Mouse (Mus musculus): Measurements from ENCODE around the gene Olfr1150-ps1. TPM values are rescaled to one million over a fixed set of nuclear protein-coding genes. Genes with fewer than 3 reads are reported as not detected.

Gene Olfr1150-ps1
- polyA plus RNA-seq (2012; rRNA removed), result not detected in 2 replicates

DNA sequence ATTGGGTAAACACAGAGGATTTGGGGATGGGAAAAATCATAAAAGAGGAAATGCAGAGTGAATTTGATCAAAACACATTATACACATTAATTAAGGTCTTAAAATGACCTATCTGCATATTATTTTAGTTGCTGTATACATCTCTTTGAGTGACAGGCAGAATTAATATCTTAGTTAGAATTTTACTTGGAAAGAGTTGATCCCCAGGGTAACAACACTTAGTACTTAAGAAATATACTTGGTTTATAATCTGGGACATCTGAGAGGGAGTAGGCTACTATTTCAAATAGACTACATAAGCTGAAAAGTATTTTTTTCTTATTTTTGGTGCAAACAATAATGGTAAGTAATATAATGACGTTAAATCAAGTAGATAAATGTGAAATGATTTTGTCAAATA is at the start of gene Olfr1150-ps1:
Gene Olfr1150-ps1 (plus strand): TSS at position 301 of the 400 bp plus-strand sequence.

GRCm38 (mm10) chr2:87800292-87800691 is 43.5 kb upstream of the Olfr1150-ps1 start, which contains the start of gene Olfr1143:
Olfr1143 (plus strand) TSS chr2:87800592.

DNA sequence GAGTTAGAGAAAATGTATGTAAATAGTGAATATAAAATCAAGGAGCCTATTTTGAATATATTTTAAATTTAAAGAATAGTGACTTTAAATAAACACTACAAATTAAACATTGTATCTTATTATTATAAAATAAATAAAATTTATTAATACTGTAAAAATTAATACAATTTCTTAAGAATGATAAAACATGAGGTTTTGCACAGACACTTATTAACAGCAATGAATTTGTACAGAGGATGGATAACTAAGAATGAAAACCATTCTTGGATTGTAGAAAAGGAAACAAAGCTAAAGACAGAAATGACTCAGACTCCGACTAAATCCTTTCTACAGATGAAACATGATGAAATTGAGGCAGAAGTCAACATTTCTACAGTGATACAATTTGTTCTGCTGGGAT is 34.3 kb upstream of the Olfr1150-ps1 start, which contains the start of gene Olfr1145:
Gene Olfr1145 (plus strand): TSS at position 301 of the 400 bp plus-strand sequence.

DNA sequence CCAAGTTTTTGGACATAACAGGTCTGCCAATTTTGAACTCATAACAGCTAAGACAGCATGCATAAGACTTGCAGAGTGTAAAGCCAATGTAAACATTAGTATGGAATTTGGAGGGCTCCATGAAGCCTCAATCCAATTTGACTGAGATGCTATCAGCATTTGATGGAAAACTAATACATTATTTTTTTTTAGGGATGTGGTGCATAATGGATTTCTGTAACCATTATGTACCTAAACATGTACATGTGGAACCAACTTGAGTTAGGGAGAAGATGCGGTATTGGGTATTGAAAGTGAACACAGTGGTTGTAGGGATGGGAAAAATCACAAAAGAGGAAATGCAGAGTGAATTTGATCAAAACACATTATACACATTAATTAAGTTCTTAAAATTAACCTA is 13.6 kb upstream of the Olfr1150-ps1 start, which contains the start of gene Olfr1148:
Gene Olfr1148 (plus strand): TSS at position 301 of the 400 bp plus-strand sequence.

DNA sequence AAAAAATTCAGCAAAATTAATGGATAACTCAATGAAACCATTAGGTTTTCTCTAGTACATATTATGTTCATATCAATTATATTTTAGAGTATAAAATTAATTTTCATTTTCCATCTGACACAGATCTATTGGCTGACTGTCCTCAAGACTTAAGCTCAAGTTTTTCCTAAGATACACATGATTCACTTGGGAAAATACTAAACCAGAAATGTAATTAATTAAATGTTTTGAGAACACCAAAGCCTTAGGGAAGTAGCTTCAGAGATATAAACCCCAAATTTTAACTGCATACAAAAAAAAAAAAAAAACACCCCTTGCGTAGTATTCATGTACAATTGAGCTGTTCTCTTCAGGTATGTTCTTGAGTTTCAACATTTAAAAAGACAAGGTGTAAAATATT is 11.8 kb downstream of the Olfr1150-ps1 start, which contains the start of gene Olfr1151:
Gene Olfr1151 (plus strand): TSS at position 301 of the 400 bp plus-strand sequence.

GRCm38 (mm10) chr2:87866192-87866591 is 22.4 kb downstream of the Olfr1150-ps1 start, which contains the start of gene Olfr1152:
Olfr1152 (plus strand) TSS chr2:87866492.

GRCm38 (mm10) chr2:87894662-87895061 is 50.9 kb downstream of the Olfr1150-ps1 start, which contains the start of gene Olfr1153:
Olfr1153 (plus strand) TSS chr2:87894962.

Other genes starting within 250 kb of the Olfr1150-ps1 start
- gene Olfr1130, start 237.8 kb upstream of the Olfr1150-ps1 start, polyA plus RNA-seq (2012; rRNA removed), result not detected in 2 replicates
- gene Olfr1131, start 216.9 kb upstream of the Olfr1150-ps1 start, polyA plus RNA-seq (2012; rRNA removed), result not detected in 2 replicates
- not detected in 2 replicates for gene Olfr1132, start 206.5 kb upstream of the Olfr1150-ps1 start, polyA plus RNA-seq (2012; rRNA removed)
- gene Olfr1133, start 196.6 kb upstream of the Olfr1150-ps1 start, polyA plus RNA-seq (2012; rRNA removed), result not detected in 2 replicates
- not detected in 2 replicates for gene Olfr1134, start 185.5 kb upstream of the Olfr1150-ps1 start, polyA plus RNA-seq (2012; rRNA removed)
- not detected in 2 replicates for gene Olfr1135, start 170.3 kb upstream of the Olfr1150-ps1 start, polyA plus RNA-seq (2012; rRNA removed)
- not detected in 2 replicates for gene Olfr1136, start 150.0 kb upstream of the Olfr1150-ps1 start, polyA plus RNA-seq (2012; rRNA removed)
- gene Olfr1137, start 130.8 kb upstream of the Olfr1150-ps1 start, polyA plus RNA-seq (2012; rRNA removed), result not detected in 2 replicates
- not detected in 2 replicates for gene Olfr1138, start 104.0 kb upstream of the Olfr1150-ps1 start, polyA plus RNA-seq (2012; rRNA removed)
- not detected in 2 replicates for gene Olfr1140, start 100.2 kb upstream of the Olfr1150-ps1 start, polyA plus RNA-seq (2012; rRNA removed)
- gene Olfr1141, start 90.0 kb upstream of the Olfr1150-ps1 start, polyA plus RNA-seq (2012; rRNA removed), result not detected in 2 replicates
- not detected in 2 replicates for gene Olfr152, start 64.5 kb upstream of the Olfr1150-ps1 start, polyA plus RNA-seq (2012; rRNA removed)
- gene Olfr1143, start 43.4 kb upstream of the Olfr1150-ps1 start, polyA plus RNA-seq (2012; rRNA removed), result not detected in 2 replicates
- gene Olfr1145, start 34.2 kb upstream of the Olfr1150-ps1 start, polyA plus RNA-seq (2012; rRNA removed), result not detected in 2 replicates
- not detected in 2 replicates for gene Olfr1148, start 13.5 kb upstream of the Olfr1150-ps1 start, polyA plus RNA-seq (2012; rRNA removed)
- gene Olfr1151, start 11.9 kb downstream of the Olfr1150-ps1 start, polyA plus RNA-seq (2012; rRNA removed), result not detected in 2 replicates
- not detected in 2 replicates for gene Olfr1152, start 22.5 kb downstream of the Olfr1150-ps1 start, polyA plus RNA-seq (2012; rRNA removed)
- not detected in 2 replicates for gene Olfr1153, start 51.0 kb downstream of the Olfr1150-ps1 start, polyA plus RNA-seq (2012; rRNA removed)
- gene Olfr1154, start 61.2 kb downstream of the Olfr1150-ps1 start, polyA plus RNA-seq (2012; rRNA removed), result not detected in 2 replicates
- gene Olfr1155, start 101.1 kb downstream of the Olfr1150-ps1 start, polyA plus RNA-seq (2012; rRNA removed), result not detected in 2 replicates
- not detected in 2 replicates for gene Olfr1156, start 109.1 kb downstream of the Olfr1150-ps1 start, polyA plus RNA-seq (2012; rRNA removed)
- gene Olfr1157, start 124.3 kb downstream of the Olfr1150-ps1 start, polyA plus RNA-seq (2012; rRNA removed), result not detected in 2 replicates
- not detected in 2 replicates for gene Olfr74, start 130.7 kb downstream of the Olfr1150-ps1 start, polyA plus RNA-seq (2012; rRNA removed)
- not detected in 2 replicates for gene Olfr1158, start 146.1 kb downstream of the Olfr1150-ps1 start, polyA plus RNA-seq (2012; rRNA removed)
- gene Olfr1160, start 164.3 kb downstream of the Olfr1150-ps1 start, polyA plus RNA-seq (2012; rRNA removed), result not detected in 2 replicates
- not detected in 2 replicates for gene Olfr1161, start 178.8 kb downstream of the Olfr1150-ps1 start, polyA plus RNA-seq (2012; rRNA removed)
- gene Olfr73, start 193.7 kb downstream of the Olfr1150-ps1 start, polyA plus RNA-seq (2012; rRNA removed), result not detected in 2 replicates
- not detected in 2 replicates for gene Olfr1162, start 207.1 kb downstream of the Olfr1150-ps1 start, polyA plus RNA-seq (2012; rRNA removed)
- gene Olfr1163, start 227.8 kb downstream of the Olfr1150-ps1 start, polyA plus RNA-seq (2012; rRNA removed), result not detected in 2 replicates
- gene Olfr1164, start 250.0 kb downstream of the Olfr1150-ps1 start, polyA plus RNA-seq (2012; rRNA removed), result not detected in 2 replicates